Mouse (Mus musculus): Measurements from ENCODE around the gene Gm17660. TPM values are rescaled to one million over a fixed set of nuclear protein-coding genes. Genes with fewer than 3 reads are reported as not detected.

Gm17660 gene
- polyA plus RNA-seq, 1 experiment from 2014 or later, result not detected

GRCm38 (mm10) chr5:104068751-104069150 lies 8.7 kb downstream of the Gm17660 start:
- Histone ChIP-seq H3K4me3 (ENCODE audit: low read length) (no peak overlapping the region), H3K27me3 (ENCODE audit: control insufficient read depth, insufficient read depth, low read length) (no peaks in the 10 kb centered on the region), H3K9ac (ENCODE audit: low read length) (no peak overlapping the region), H3K27ac (ENCODE audit: low read length) (no peak overlapping the region), H3K9me3 (replicated peaks; ENCODE audit: control insufficient read depth, low read length) (no peaks in the 10 kb centered on the region), H3K36me3 (ENCODE audit: control insufficient read depth, insufficient read depth) (peaks cover 5% of the 10 kb centered on the region), H3K4me2 (ENCODE audit: low read depth, low read length) (no peak overlapping the region), H3K4me1 (ENCODE audit: control insufficient read depth, insufficient read depth, low read length) (no peaks in the 10 kb centered on the region)
- WGBS, result 85% methylated on average over 7 of the region's 7 CpGs
- no peak for ATAC-seq (replicated peaks; ENCODE audit: extremely low read depth, insufficient read depth, low FRiP score)

- Histone ChIP-seq H3K27ac (ENCODE audit: low read length) (no peak overlapping the region), H3K27me3 (ENCODE audit: control insufficient read depth, insufficient read depth, low read length) (no peaks in the 10 kb centered on the region), H3K4me2 (ENCODE audit: low read depth, low read length) (no peak overlapping the region), H3K4me1 (ENCODE audit: control insufficient read depth, insufficient read depth, low read length) (no peaks in the 10 kb centered on the region), H3K36me3 (ENCODE audit: control insufficient read depth, insufficient read depth) (peaks cover 36% of the 10 kb centered on the region), H3K9ac (ENCODE audit: low read length) (no peak overlapping the region), H3K9me3 (replicated peaks; ENCODE audit: control insufficient read depth, low read length) (no peaks in the 10 kb centered on the region), H3K4me3 (ENCODE audit: low read length) (no peak overlapping the region)
- 91% methylated on average over 11 of the region's 11 CpGs for WGBS
- ATAC-seq (replicated peaks; ENCODE audit: extremely low read depth, insufficient read depth, low FRiP score), result no peak
Measured at GRCm38 (mm10) chr5:104062773-104063551, 14.4 kb downstream of the Gm17660 start.

- no peak overlapping the region for H3K4me3 ChIP-seq (ENCODE audit: low read length)
- H3K4me1 ChIP-seq (ENCODE audit: control insufficient read depth, insufficient read depth, low read length), result no peaks in the 10 kb centered on the region
- peaks cover 36% of the 10 kb centered on the region for H3K36me3 ChIP-seq (ENCODE audit: control insufficient read depth, insufficient read depth)
- H3K9ac ChIP-seq (ENCODE audit: low read length), result no peak overlapping the region
- H3K4me2 ChIP-seq (ENCODE audit: low read depth, low read length), result no peak overlapping the region
- ATAC-seq (replicated peaks; ENCODE audit: extremely low read depth, insufficient read depth, low FRiP score), result no peak
- H3K27ac ChIP-seq (ENCODE audit: low read length), result no peak overlapping the region
- whole genome bisulfite sequencing, result 85% methylated on average over 13 of the region's 13 CpGs
- H3K9me3 ChIP-seq (replicated peaks; ENCODE audit: control insufficient read depth, low read length), result no peaks in the 10 kb centered on the region
- no peaks in the 10 kb centered on the region for H3K27me3 ChIP-seq (ENCODE audit: control insufficient read depth, insufficient read depth, low read length)
Measured at GRCm38 (mm10) chr5:104061936-104062772, 15.3 kb downstream of the Gm17660 start.

GRCm38 (mm10) chr5:104060429-104060828 lies 17.0 kb downstream of the Gm17660 start:
- 95% methylated on average over 5 of the region's 5 CpGs for WGBS
- Histone ChIP-seq H3K4me1 (ENCODE audit: control insufficient read depth, insufficient read depth, low read length) (no peaks in the 10 kb centered on the region), H3K4me2 (ENCODE audit: low read depth, low read length) (no peak overlapping the region), H3K4me3 (ENCODE audit: low read length) (no peak overlapping the region), H3K9ac (ENCODE audit: low read length) (no peak overlapping the region), H3K36me3 (ENCODE audit: control insufficient read depth, insufficient read depth) (peaks cover 36% of the 10 kb centered on the region), H3K27ac (ENCODE audit: low read length) (no peak overlapping the region), H3K9me3 (replicated peaks; ENCODE audit: control insufficient read depth, low read length) (no peaks in the 10 kb centered on the region), H3K27me3 (ENCODE audit: control insufficient read depth, insufficient read depth, low read length) (no peaks in the 10 kb centered on the region)
- no peak for ATAC-seq (replicated peaks; ENCODE audit: extremely low read depth, insufficient read depth, low FRiP score)

GRCm38 (mm10) chr5:104059628-104060027 lies 17.8 kb downstream of the Gm17660 start:
- Histone ChIP-seq H3K4me2 (ENCODE audit: low read depth, low read length) (no peak overlapping the region), H3K9ac (ENCODE audit: low read length) (no peak overlapping the region), H3K4me3 (ENCODE audit: low read length) (no peak overlapping the region), H3K27ac (ENCODE audit: low read length) (no peak overlapping the region), H3K27me3 (ENCODE audit: control insufficient read depth, insufficient read depth, low read length) (no peaks in the 10 kb centered on the region), H3K4me1 (ENCODE audit: control insufficient read depth, insufficient read depth, low read length) (no peaks in the 10 kb centered on the region), H3K36me3 (ENCODE audit: control insufficient read depth, insufficient read depth) (peaks cover 30% of the 10 kb centered on the region), H3K9me3 (replicated peaks; ENCODE audit: control insufficient read depth, low read length) (no peaks in the 10 kb centered on the region)
- 86% methylated on average over 9 of the region's 9 CpGs for WGBS
- no peak for ATAC-seq (replicated peaks; ENCODE audit: extremely low read depth, insufficient read depth, low FRiP score)

- Histone ChIP-seq H3K36me3 (ENCODE audit: control insufficient read depth, insufficient read depth) (peaks cover 27% of the 10 kb centered on the region), H3K27ac (ENCODE audit: low read length) (no peak overlapping the region), H3K4me3 (ENCODE audit: low read length) (no peak overlapping the region), H3K9me3 (replicated peaks; ENCODE audit: control insufficient read depth, low read length) (no peaks in the 10 kb centered on the region), H3K9ac (ENCODE audit: low read length) (no peak overlapping the region), H3K4me2 (ENCODE audit: low read depth, low read length) (no peak overlapping the region), H3K4me1 (ENCODE audit: control insufficient read depth, insufficient read depth, low read length) (no peaks in the 10 kb centered on the region), H3K27me3 (ENCODE audit: control insufficient read depth, insufficient read depth, low read length) (no peaks in the 10 kb centered on the region)
- 62% methylated on average over 15 of the region's 15 CpGs for WGBS
- no peak for ATAC-seq (replicated peaks; ENCODE audit: extremely low read depth, insufficient read depth, low FRiP score)
Measured at GRCm38 (mm10) chr5:104058021-104058420, 19.4 kb downstream of the Gm17660 start.

- Histone ChIP-seq H3K4me3 (ENCODE audit: low read length) (no peak overlapping the region), H3K4me1 (ENCODE audit: control insufficient read depth, insufficient read depth, low read length) (no peaks in the 10 kb centered on the region), H3K4me2 (ENCODE audit: low read depth, low read length) (no peak overlapping the region), H3K36me3 (ENCODE audit: control insufficient read depth, insufficient read depth) (peaks cover 26% of the 10 kb centered on the region), H3K27me3 (ENCODE audit: control insufficient read depth, insufficient read depth, low read length) (no peaks in the 10 kb centered on the region), H3K9ac (ENCODE audit: low read length) (no peak overlapping the region), H3K27ac (ENCODE audit: low read length) (no peak overlapping the region), H3K9me3 (replicated peaks; ENCODE audit: control insufficient read depth, low read length) (no peaks in the 10 kb centered on the region)
- ATAC-seq (replicated peaks; ENCODE audit: extremely low read depth, insufficient read depth, low FRiP score), result no peak
- WGBS, result 88% methylated on average over 7 of the region's 7 CpGs
Measured at GRCm38 (mm10) chr5:104056295-104056694, 21.1 kb downstream of the Gm17660 start.

- Histone ChIP-seq H3K9ac (ENCODE audit: low read length) (no peak overlapping the region), H3K36me3 (ENCODE audit: control insufficient read depth, insufficient read depth) (peaks cover 29% of the 10 kb centered on the region), H3K4me3 (ENCODE audit: low read length) (no peak overlapping the region), H3K4me1 (ENCODE audit: control insufficient read depth, insufficient read depth, low read length) (no peaks in the 10 kb centered on the region), H3K4me2 (ENCODE audit: low read depth, low read length) (no peak overlapping the region), H3K27ac (ENCODE audit: low read length) (no peak overlapping the region), H3K27me3 (ENCODE audit: control insufficient read depth, insufficient read depth, low read length) (no peaks in the 10 kb centered on the region), H3K9me3 (replicated peaks; ENCODE audit: control insufficient read depth, low read length) (no peaks in the 10 kb centered on the region)
- 81% methylated on average over 4 of the region's 4 CpGs for WGBS
- ATAC-seq (replicated peaks; ENCODE audit: extremely low read depth, insufficient read depth, low FRiP score), result no peak
Measured at GRCm38 (mm10) chr5:104055816-104056215, 21.6 kb downstream of the Gm17660 start.

GRCm38 (mm10) chr5:104054938-104055337 lies 22.5 kb downstream of the Gm17660 start:
- no peaks in the 10 kb centered on the region for H3K9me3 ChIP-seq (replicated peaks; ENCODE audit: control insufficient read depth, low read length)
- peaks cover 26% of the 10 kb centered on the region for H3K36me3 ChIP-seq (ENCODE audit: control insufficient read depth, insufficient read depth)
- no peak overlapping the region for H3K4me3 ChIP-seq (ENCODE audit: low read length)
- H3K4me1 ChIP-seq (ENCODE audit: control insufficient read depth, insufficient read depth, low read length), result no peaks in the 10 kb centered on the region
- no peak overlapping the region for H3K4me2 ChIP-seq (ENCODE audit: low read depth, low read length)
- no peak for ATAC-seq (replicated peaks; ENCODE audit: extremely low read depth, insufficient read depth, low FRiP score)
- WGBS, result 94% methylated on average over 4 of the region's 4 CpGs
- no peak overlapping the region for H3K9ac ChIP-seq (ENCODE audit: low read length)
- H3K27ac ChIP-seq (ENCODE audit: low read length), result no peak overlapping the region
- H3K27me3 ChIP-seq (ENCODE audit: control insufficient read depth, insufficient read depth, low read length), result no peaks in the 10 kb centered on the region
